Mouse (Mus musculus): ENCODE results near the gene Ints11. TPM values are rescaled to one million over a fixed set of nuclear protein-coding genes. Genes with fewer than 3 reads are reported as not detected.

Gene Ints11
- polyA plus RNA-seq, 1 experiment from 2014 or later = 30.7 TPM

DNA sequence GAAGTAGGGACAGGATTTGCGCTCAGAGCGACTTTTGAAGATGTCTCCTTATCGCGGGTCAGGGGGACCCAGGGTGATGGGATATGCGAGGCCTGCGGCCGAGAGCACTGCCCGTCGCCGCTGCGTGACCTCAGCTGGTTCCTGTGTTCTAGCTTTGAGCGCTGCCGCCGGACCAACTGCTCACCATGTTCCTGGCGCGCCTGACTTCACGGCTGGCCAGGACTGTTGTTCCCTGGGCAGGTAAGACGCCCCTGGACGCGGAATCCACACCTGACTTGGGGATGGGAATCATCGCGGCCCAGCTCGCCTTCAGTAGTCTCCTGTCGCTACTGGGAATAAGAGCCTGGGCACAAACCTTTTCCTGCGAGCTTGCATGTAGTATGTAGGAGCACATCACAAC is 37.5 kb upstream of the Ints11 start:
- TF ChIP-seq EP300 (optimal IDR thresholded peaks at IDR 0.05) (no peak), CTCF (IDR thresholded peaks at IDR 0.05; ENCODE audit: low read depth) (no peak)
- H3K36me3 ChIP-seq (ENCODE audit: control insufficient read depth, insufficient read depth, low read length) = no peaks in the 10 kb centered on the region
- WGBS = under 1% methylated on average over 25 of the region's 25 CpGs
- peak overlapping the region; percentile 85 for H3K9ac ChIP-seq (ENCODE audit: low read length)
- H3K9me3 ChIP-seq (ENCODE audit: control insufficient read depth, low read length) = no peaks in the 10 kb centered on the region
- peak overlapping the region; percentile 78 for H3K4me3 ChIP-seq (ENCODE audit: low read depth, low read length)
- peak overlapping the region; percentile 85 for H3K27ac ChIP-seq (replicated peaks)
- H3K4me1 ChIP-seq (replicated peaks; ENCODE audit: control insufficient read depth, insufficient read depth) = no peaks in the 10 kb centered on the region
- H3K4me2 ChIP-seq (replicated peaks; ENCODE audit: low read depth) = peak overlapping the region; percentile 93
- no peaks in the 10 kb centered on the region for H3K27me3 ChIP-seq (ENCODE audit: control insufficient read depth, insufficient read depth, low read length)
- ATAC-seq (ENCODE audit: low FRiP score, low TSS enrichment) = peak; percentile 16
- DNase-seq (ENCODE audit: low spot score) = peak; percentile 62

DNA sequence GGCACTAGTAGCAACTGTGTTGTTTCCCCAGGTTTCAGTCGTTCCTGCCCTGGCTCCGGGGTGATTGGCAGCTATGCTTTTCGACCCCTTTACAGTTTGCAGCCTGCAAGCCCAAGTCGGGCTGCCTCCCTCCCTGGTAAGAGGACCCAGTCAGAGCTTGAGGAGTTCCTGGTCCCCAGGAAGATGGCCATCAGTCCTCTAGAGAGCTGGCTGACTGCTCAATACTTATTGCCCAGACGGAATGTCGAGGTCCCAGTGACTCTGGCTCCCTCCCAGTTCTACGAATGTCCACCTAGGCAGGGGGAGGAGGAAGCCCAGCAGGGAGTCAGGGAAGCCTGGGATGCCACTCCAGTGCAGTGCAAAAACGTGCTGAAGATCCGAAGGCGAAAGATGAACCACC is 37.0 kb upstream of the Ints11 start:
- Histone ChIP-seq H3K4me2 (replicated peaks; ENCODE audit: low read depth) (peak overlapping the region; percentile 93), H3K4me3 (ENCODE audit: low read depth, low read length) (peak overlapping the region; percentile 78), H3K27ac (replicated peaks) (peak overlapping the region; percentile 85; the same call in 1 of the 2 replicates), H3K9me3 (ENCODE audit: control insufficient read depth, low read length) (no peaks in the 10 kb centered on the region), H3K36me3 (ENCODE audit: control insufficient read depth, insufficient read depth, low read length) (no peaks in the 10 kb centered on the region), H3K27me3 (ENCODE audit: control insufficient read depth, insufficient read depth, low read length) (no peaks in the 10 kb centered on the region), H3K4me1 (replicated peaks; ENCODE audit: control insufficient read depth, insufficient read depth) (no peaks in the 10 kb centered on the region), H3K9ac (ENCODE audit: low read length) (peak overlapping the region; percentile 85)
- TF ChIP-seq CTCF (IDR thresholded peaks at IDR 0.05; ENCODE audit: low read depth) (no peak), EP300 (optimal IDR thresholded peaks at IDR 0.05) (no peak)
- DNase-seq (ENCODE audit: low spot score) (no peak), ATAC-seq (ENCODE audit: low FRiP score, low TSS enrichment) (no peak)
- WGBS = 54% methylated on average over 10 of the region's 10 CpGs

DNA sequence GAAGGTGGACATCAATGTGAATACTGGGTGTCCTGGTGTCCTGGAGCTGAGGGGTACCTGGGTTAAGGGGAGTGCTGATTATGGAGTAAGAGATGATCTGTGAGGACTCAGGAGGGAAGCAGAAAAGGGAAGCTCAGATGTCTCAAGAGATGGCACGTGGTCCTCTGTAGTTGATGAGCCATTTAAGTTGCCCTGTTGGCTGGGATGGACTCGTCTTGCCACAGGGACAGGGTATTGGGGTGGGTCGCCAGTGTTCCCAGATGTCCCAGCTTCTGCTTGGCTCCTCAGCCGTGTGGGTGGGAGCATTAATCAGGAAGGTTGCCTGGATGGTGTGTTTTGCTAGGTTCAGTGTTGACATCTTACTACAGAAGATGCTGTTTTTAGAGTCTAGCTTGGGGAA is 36.1 kb upstream of the Ints11 start:
- Histone ChIP-seq H3K36me3 (ENCODE audit: control insufficient read depth, insufficient read depth, low read length) (no peaks in the 10 kb centered on the region), H3K9me3 (ENCODE audit: control insufficient read depth, low read length) (no peaks in the 10 kb centered on the region), H3K4me3 (ENCODE audit: low read depth, low read length) (no peak overlapping the region), H3K4me2 (replicated peaks; ENCODE audit: low read depth) (no peak overlapping the region), H3K9ac (ENCODE audit: low read length) (no peak overlapping the region), H3K4me1 (replicated peaks; ENCODE audit: control insufficient read depth, insufficient read depth) (no peaks in the 10 kb centered on the region), H3K27me3 (ENCODE audit: control insufficient read depth, insufficient read depth, low read length) (no peaks in the 10 kb centered on the region), H3K27ac (replicated peaks) (no peak overlapping the region)
- DNase-seq (ENCODE audit: low spot score) (no peak), ATAC-seq (ENCODE audit: low FRiP score, low TSS enrichment) (no peak)
- 79% methylated on average over 4 of the region's 4 CpGs for WGBS
- TF ChIP-seq CTCF (IDR thresholded peaks at IDR 0.05; ENCODE audit: low read depth) = no peak
- TF ChIP-seq EP300 (optimal IDR thresholded peaks at IDR 0.05) = no peak

DNA sequence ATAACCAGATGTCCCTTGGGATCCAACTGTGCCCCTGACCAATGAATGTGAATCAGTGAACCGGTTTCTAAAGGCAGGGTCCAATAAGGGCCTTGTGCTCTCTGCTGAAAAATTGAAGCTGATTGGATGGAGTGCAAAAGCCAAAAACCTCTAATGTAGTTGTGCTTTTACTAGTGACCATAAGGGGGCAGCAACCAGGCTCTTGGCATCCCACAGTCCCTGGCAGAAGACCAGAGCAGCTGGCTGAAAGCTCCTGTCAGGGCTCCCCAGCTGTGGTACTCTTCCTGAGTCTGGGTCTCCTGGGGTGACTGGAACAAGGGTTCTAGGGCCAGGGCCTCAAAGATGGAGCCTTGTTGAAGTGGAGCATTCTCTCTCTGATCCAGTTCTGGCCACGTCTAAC is 35.5 kb upstream of the Ints11 start:
- no peaks in the 10 kb centered on the region for H3K9me3 ChIP-seq (ENCODE audit: control insufficient read depth, low read length)
- no peaks in the 10 kb centered on the region for H3K36me3 ChIP-seq (ENCODE audit: control insufficient read depth, insufficient read depth, low read length)
- DNase-seq (ENCODE audit: low spot score) (peak; percentile 80), ATAC-seq (ENCODE audit: low FRiP score, low TSS enrichment) (peak; percentile 8; the same call in 1 of the 2 replicates)
- no peak overlapping the region for H3K4me3 ChIP-seq (ENCODE audit: low read depth, low read length)
- 7% methylated on average over 2 of the region's 2 CpGs for WGBS
- H3K4me2 ChIP-seq (replicated peaks; ENCODE audit: low read depth) = no peak overlapping the region
- H3K4me1 ChIP-seq (replicated peaks; ENCODE audit: control insufficient read depth, insufficient read depth) = no peaks in the 10 kb centered on the region
- TF ChIP-seq CTCF (IDR thresholded peaks at IDR 0.05; ENCODE audit: low read depth) = peak; percentile 86
- peak; percentile 20 for TF ChIP-seq EP300 (optimal IDR thresholded peaks at IDR 0.05)
- no peak overlapping the region for H3K9ac ChIP-seq (ENCODE audit: low read length)
- H3K27ac ChIP-seq (replicated peaks) = peak overlapping the region; percentile 81
- no peaks in the 10 kb centered on the region for H3K27me3 ChIP-seq (ENCODE audit: control insufficient read depth, insufficient read depth, low read length)

DNA sequence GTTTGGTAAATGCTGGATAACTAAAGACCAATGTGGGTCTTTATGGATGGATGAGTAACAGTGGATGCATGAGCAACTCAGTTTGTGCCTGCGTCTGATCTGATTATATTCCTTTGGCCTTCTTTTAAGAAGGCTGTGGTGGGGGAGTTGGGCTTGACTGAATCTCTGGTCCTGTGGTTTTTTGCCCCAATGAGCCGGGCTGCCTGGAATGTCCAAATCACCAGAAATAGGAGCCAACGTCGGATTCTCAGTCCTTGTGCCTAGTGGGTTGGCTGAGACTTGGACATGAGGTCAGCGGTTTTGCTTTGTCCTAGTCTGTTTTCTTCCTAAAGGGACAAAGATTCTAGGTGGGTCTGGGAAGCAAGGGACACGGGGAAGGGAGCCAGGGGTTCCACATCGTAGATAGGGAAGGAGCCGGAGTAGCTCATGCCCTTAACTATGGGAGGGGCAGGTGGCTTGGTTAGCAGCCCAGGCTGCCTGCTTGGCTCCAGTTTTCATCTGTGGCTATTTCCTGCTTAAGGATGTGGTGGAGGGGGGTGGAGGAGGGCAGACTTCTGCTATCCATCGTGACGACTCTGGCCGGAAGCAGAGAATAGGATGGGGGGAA is 31.8 kb upstream of the Ints11 start:
- TF ChIP-seq EP300 (optimal IDR thresholded peaks at IDR 0.05) (no peak), CTCF (IDR thresholded peaks at IDR 0.05; ENCODE audit: low read depth) (no peak)
- H3K4me2 ChIP-seq (replicated peaks; ENCODE audit: low read depth) = peak overlapping the region; percentile 18
- 56% methylated on average over 11 of the region's 11 CpGs for WGBS
- no peaks in the 10 kb centered on the region for H3K36me3 ChIP-seq (ENCODE audit: control insufficient read depth, insufficient read depth, low read length)
- H3K9ac ChIP-seq (ENCODE audit: low read length) = no peak overlapping the region
- no peaks in the 10 kb centered on the region for H3K27me3 ChIP-seq (ENCODE audit: control insufficient read depth, insufficient read depth, low read length)
- ATAC-seq (ENCODE audit: low FRiP score, low TSS enrichment) = no peak
- 0 out of 2 replicates have a peak, but pooled peaks cover 3% of the 10 kb centered on the region for H3K4me1 ChIP-seq (replicated peaks; ENCODE audit: control insufficient read depth, insufficient read depth)
- DNase-seq (ENCODE audit: low spot score) = no peak
- H3K27ac ChIP-seq (replicated peaks) = peak overlapping the region; percentile 97
- H3K9me3 ChIP-seq (ENCODE audit: control insufficient read depth, low read length) = no peaks in the 10 kb centered on the region
- no peak overlapping the region for H3K4me3 ChIP-seq (ENCODE audit: low read depth, low read length)

All from stomach, postnatal 0 days (tissue).